Mouse (Mus musculus) lung, postnatal 0 days (tissue): Measurements from ENCODE around the gene Dscaml1. TPM values are rescaled to one million over a fixed set of nuclear protein-coding genes. Genes with fewer than 3 reads are reported as not detected.

ENCODE experiments used
- ATAC-seq: fragments of 200-750 bp; cut with Nextera tagmentation; 2 replicates; pipeline ENCODE4 v1.8.0; 2017; ENCODE audit warnings: moderate library complexity
- DNase-seq: peaks from one replicate; pipeline ENCODE4 v3.0.0-alpha.2; 2016; ENCODE audit warnings: low spot score
- H3K27ac ChIP-seq: fragments of 300-500 bp; sonication (generic); 2 replicates; pipeline ENCODE4 v1.5.1; 2014; ENCODE audit warnings: antibody characterized with exemption, mild to moderate bottlenecking, low read length, mixed read lengths
- H3K27me3 ChIP-seq: fragments of 300-500 bp; sonication (generic); replicated peaks from 2 replicates; pipeline ENCODE4 v1.6.1; 2014; ENCODE audit warnings: low read length, mixed read lengths; ENCODE audit not compliant: insufficient read depth
- H3K36me3 ChIP-seq: fragments of 300-500 bp; sonication (generic); 2 replicates; pipeline ENCODE4 v1.6.1; 2014; ENCODE audit warnings: low read length, mixed read lengths; ENCODE audit not compliant: insufficient read depth
- H3K4me1 ChIP-seq: fragments of 300-500 bp; sonication (generic); 2 replicates; pipeline ENCODE4 v1.6.1; 2014; ENCODE audit warnings: antibody characterized with exemption, low read depth, low read length, mixed read lengths; ENCODE audit not compliant: insufficient read depth
- H3K4me2 ChIP-seq: fragments of 300-500 bp; sonication (generic); replicated peaks from 2 replicates; pipeline ENCODE4 v1.6.1; 2014; ENCODE audit warnings: low read depth, mild to moderate bottlenecking, low read length, moderate library complexity, mixed read lengths
- H3K4me3 ChIP-seq: fragments of 300-500 bp; sonication (generic); 2 replicates; pipeline ENCODE4 v1.5.1; 2014; ENCODE audit warnings: low read depth, low read length
- H3K9ac ChIP-seq: fragments of 300-500 bp; sonication (generic); replicated peaks from 2 replicates; pipeline ENCODE4 v1.6.1; 2014; ENCODE audit warnings: low read depth, mild to moderate bottlenecking
- H3K9me3 ChIP-seq: fragments of 300-500 bp; sonication (generic); 2 replicates; pipeline ENCODE4 v1.6.1; 2016; ENCODE audit warnings: low read length, mixed read lengths
- CTCF ChIP-seq: IDR thresholded peaks from 2 replicates; pipeline ENCODE4 v1.5.1; 2016; ENCODE audit warnings: antibody characterized with exemption, mild to moderate bottlenecking
- EP300 ChIP-seq: IDR thresholded peaks from 2 replicates; pipeline ENCODE4 v1.6.1; 2016; ENCODE audit warnings: antibody characterized with exemption, mild to moderate bottlenecking, control low read depth
- WGBS: fragments of 180-500 bp; shearing (Covaris S2); extraction: QIAGEN DNeasy Blood & Tissue Kit; methylation state at CpG from one replicate; pipeline ENCODE4 v1.1.7; 2014; 5-methylcytosine and 5-hydroxymethylcytosine counted together
- polyA plus RNA-seq: library from polyadenylated mRNA; unstranded; fragments of >200 nt; fragmentation: Nextera tagmentation; extraction: Ambion mirVana; gene quantifications from 2 replicates; pipeline ENCODE4 v1.2.1, GENCODE M21; 2015

The Dscaml1 gene
- polyA plus RNA-seq, 1 experiment from 2014 or later, result 0.16 TPM

DNA sequence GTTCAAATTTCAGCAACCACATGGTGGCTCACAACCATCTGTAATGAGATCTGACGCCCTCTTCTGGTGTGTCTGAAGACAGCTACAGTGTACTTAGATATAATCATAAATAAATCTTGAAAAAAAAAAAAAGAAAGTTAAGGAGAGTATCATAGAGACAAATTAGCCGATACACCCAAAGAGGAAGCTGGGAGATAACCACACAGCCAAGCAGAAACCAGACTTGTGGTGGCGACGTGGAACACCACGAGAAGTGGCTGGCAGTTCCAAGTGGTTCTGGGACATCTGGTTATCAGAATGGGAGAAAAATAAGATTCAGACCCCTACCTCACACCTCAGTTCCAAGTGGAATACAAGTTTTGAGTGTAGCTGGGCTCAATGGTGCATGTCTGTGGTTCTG, 39.7 kb upstream of the Dscaml1 start:
- 71% methylated on average over 5 of the region's 5 CpGs for WGBS
- Histone ChIP-seq H3K9ac (no peak overlapping the region), H3K36me3 (no peaks in the 10 kb centered on the region), H3K4me2 (no peak overlapping the region), H3K4me3 (no peak overlapping the region), H3K27ac (no peak overlapping the region), H3K4me1 (no peaks in the 10 kb centered on the region), H3K9me3 (no peaks in the 10 kb centered on the region), H3K27me3 (no peaks in the 10 kb centered on the region)
- TF ChIP-seq CTCF (no peak), EP300 (no peak)
- DNase-seq (no peak), ATAC-seq (no peak)

DNA sequence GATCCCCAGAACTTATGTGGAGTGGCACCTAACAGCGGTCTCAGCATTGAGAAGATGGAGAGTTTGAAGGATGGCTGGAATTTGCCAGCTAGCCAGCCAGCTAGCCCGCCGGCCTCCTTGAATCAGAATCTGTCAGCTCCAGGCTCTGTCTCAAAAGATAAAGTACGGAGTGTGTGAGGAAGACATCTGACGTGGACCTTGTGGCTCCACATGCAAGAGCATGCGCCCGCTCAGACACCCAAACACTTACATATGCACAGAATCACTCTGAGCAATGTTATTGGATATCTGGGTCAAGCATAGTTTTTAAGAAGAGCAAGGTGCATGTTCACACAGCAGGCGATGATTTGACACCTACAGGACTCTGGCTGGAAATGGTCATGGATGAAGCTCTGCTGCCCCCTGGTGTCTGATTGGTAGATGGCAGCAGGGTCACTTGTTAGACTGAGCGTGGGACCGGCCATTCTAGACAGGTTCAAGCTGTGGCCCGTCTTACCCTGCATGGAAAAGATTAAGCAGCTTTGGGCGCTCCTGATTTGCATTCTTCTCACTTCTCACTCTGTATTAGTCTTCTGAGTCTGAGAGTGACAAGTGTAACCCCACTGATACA, 37.9 kb upstream of the Dscaml1 start:
- no peaks in the 10 kb centered on the region for H3K4me1 ChIP-seq
- no peak overlapping the region for H3K27ac ChIP-seq
- peak; percentile 82 for DNase-seq
- TF ChIP-seq EP300 (no peak), CTCF (peak; percentile 99)
- H3K9ac ChIP-seq, result no peak overlapping the region
- no peak overlapping the region for H3K4me2 ChIP-seq
- H3K4me3 ChIP-seq, result no peak overlapping the region
- H3K27me3 ChIP-seq, result no peaks in the 10 kb centered on the region
- H3K9me3 ChIP-seq, result no peaks in the 10 kb centered on the region
- peak; percentile 75 for ATAC-seq
- H3K36me3 ChIP-seq, result no peaks in the 10 kb centered on the region
- WGBS, result 35% methylated on average over 12 of the region's 12 CpGs

DNA sequence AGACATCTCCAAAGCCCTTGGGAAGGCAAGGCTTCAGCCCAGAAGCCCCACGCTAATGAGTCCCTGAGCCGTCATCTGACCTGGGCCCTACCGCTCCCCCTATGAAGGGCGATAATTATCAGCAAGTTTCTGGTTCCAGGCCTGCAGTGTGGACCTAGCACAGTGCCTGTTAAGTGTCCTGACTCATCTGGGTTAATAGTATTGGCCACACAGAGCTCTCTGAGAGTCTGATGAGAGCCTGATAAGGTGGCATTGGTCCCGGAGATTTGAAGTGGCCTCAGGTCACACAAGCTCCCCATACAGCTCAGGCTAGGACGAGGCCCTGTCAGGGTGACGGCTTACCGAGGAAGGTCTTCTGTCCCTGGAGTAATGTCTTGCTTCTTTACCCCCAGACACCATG, 36.8 kb upstream of the Dscaml1 start:
- H3K4me2 ChIP-seq, result no peak overlapping the region
- ATAC-seq (0 out of 2 replicates have a peak, but pooled peaks have one; percentile 40), DNase-seq (no peak)
- H3K9me3 ChIP-seq, result no peaks in the 10 kb centered on the region
- no peaks in the 10 kb centered on the region for H3K4me1 ChIP-seq
- H3K27me3 ChIP-seq, result no peaks in the 10 kb centered on the region
- TF ChIP-seq EP300 (no peak), CTCF (no peak)
- no peak overlapping the region for H3K27ac ChIP-seq
- no peaks in the 10 kb centered on the region for H3K36me3 ChIP-seq
- WGBS, result 63% methylated on average over 8 of the region's 8 CpGs
- H3K4me3 ChIP-seq, result no peak overlapping the region
- H3K9ac ChIP-seq, result no peak overlapping the region

DNA sequence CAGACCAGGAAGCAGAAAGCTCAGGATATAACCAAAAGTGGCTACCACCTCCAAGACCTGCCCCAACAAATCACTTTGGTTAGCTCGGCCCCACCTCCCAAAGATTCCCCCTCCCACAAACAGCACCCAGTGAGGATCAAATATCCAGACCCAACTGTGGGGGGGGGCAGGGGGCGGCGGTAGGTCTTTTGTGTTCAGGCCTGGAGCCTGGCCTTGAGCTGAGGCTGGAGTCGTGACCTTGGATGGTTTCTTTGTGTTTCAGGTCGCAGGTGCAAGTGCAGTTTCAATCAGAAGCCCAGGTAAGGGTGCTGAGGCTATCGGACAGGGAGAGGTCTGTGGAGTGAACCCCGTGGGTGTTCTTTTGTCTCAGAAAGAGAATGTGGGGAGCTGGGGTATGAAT, 35.1 kb upstream of the Dscaml1 start:
- 66% methylated on average over 7 of the region's 7 CpGs for WGBS
- ATAC-seq, result no peak
- TF ChIP-seq CTCF, result no peak
- no peak for TF ChIP-seq EP300

DNA sequence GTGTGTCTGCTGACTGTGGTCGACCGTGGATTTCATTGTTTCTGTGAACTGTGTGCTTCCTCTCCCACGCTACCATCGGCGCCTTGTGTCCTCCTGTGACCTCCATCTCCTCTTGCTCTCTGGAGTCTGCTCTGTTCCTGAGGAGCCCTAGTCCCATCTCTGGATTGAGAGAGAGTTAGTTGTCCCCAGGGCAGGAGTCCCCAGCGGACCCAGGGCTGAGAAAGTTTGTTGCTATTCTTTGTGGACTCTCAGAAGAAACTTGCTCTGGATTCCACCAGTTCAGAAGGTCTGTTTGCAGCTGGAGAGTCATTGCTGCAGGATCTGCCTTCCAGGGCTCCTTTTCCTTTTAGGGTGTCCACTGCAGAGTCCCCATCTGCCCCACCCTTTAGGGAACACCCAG, 31.2 kb upstream of the Dscaml1 start:
- ATAC-seq (no peak), DNase-seq (no peak)
- no peaks in the 10 kb centered on the region for H3K27me3 ChIP-seq
- H3K4me2 ChIP-seq, result no peak overlapping the region
- no peaks in the 10 kb centered on the region for H3K4me1 ChIP-seq
- no peak overlapping the region for H3K27ac ChIP-seq
- WGBS, result 73% methylated on average over 6 of the region's 6 CpGs
- TF ChIP-seq EP300, result no peak
- TF ChIP-seq CTCF, result no peak
- no peaks in the 10 kb centered on the region for H3K36me3 ChIP-seq
- H3K4me3 ChIP-seq, result no peak overlapping the region
- H3K9ac ChIP-seq, result no peak overlapping the region
- no peaks in the 10 kb centered on the region for H3K9me3 ChIP-seq

More for the DNA sequence above, 35.1 kb upstream of the Dscaml1 start:
- Histone ChIP-seq H3K9me3 (no peaks in the 10 kb centered on the region), H3K4me2 (no peak overlapping the region), H3K4me1 (no peaks in the 10 kb centered on the region), H3K27me3 (no peaks in the 10 kb centered on the region), H3K27ac (no peak overlapping the region), H3K36me3 (no peaks in the 10 kb centered on the region), H3K4me3 (no peak overlapping the region), H3K9ac (no peak overlapping the region)
- no peak for DNase-seq

DNA sequence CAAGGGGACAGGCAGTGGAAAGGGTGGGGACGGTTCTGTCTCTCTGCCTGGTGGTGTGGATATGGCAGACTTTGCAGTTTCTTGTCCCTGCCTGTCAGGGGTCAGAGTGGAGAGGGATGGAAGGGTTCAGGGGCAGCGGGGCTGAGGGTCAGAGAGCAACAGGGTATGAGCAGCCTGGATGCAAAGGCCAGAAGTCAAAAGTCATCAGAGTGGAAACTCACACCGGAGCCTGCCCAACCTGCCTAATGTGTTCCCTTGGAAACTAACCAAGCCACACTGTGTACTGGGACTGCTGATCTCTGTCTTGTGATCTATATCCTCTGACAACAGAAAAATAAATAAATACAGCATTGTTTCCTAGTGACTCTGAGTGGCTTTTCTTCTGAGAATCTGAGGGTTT, 30.6 kb upstream of the Dscaml1 start:
- DNase-seq, result no peak
- Histone ChIP-seq H3K4me3 (no peak overlapping the region), H3K27me3 (no peaks in the 10 kb centered on the region), H3K9me3 (no peaks in the 10 kb centered on the region), H3K9ac (no peak overlapping the region), H3K4me1 (no peaks in the 10 kb centered on the region), H3K4me2 (no peak overlapping the region), H3K27ac (no peak overlapping the region), H3K36me3 (no peaks in the 10 kb centered on the region)
- TF ChIP-seq EP300 (no peak), CTCF (no peak)
- ATAC-seq, result no peak
- WGBS, result 37% methylated on average over 3 of the region's 3 CpGs

DNA sequence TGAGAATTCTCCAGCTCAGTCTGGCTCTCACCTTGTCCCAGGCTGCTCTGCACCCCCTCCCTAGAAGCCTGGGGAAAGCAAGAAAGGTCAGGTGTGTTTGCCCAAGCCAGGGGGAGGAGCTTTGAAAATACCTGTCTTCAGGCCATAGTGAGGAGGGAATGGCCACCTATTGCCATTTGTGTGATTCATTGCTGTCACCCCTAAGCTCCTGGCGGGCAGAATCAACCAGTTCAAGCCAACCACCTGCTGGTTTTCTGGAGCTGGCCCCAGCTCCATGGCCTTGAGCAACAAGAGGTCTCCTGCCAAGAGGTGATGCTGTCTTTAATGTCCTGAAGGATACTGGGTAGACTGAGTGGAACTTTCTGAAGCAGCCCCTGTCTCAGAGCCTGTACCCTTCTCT, 28.1 kb upstream of the Dscaml1 start:
- H3K9ac ChIP-seq, result no peak overlapping the region
- H3K9me3 ChIP-seq, result no peaks in the 10 kb centered on the region
- no peak for TF ChIP-seq CTCF
- H3K27ac ChIP-seq, result no peak overlapping the region
- no peak overlapping the region for H3K4me2 ChIP-seq
- ATAC-seq (no peak), DNase-seq (no peak)
- no peak overlapping the region for H3K4me3 ChIP-seq
- H3K4me1 ChIP-seq, result no peaks in the 10 kb centered on the region
- WGBS, result 36% methylated on average over 1 of the region's 1 CpGs
- no peaks in the 10 kb centered on the region for H3K36me3 ChIP-seq
- no peaks in the 10 kb centered on the region for H3K27me3 ChIP-seq
